Mouse (Mus musculus) testis, adult 2 months (tissue): ENCODE data around the gene Prss43. TPM values are rescaled to one million over a fixed set of nuclear protein-coding genes. Genes with fewer than 3 reads are reported as not detected.
"Not testable (repeated sequence)": the region's sequence is repeated elsewhere in the genome, so short reads cannot be mapped to it uniquely, and the experiment has no call there.

Source experiments
- H3K27ac ChIP-seq: fragments of 200-500 bp; 2 replicates; pipeline ENCODE4 v1.5.1; 2012; ENCODE audit warnings: low read depth, low read length; ENCODE audit not compliant: control insufficient read depth, insufficient read depth
- H3K27me3 ChIP-seq: fragments of 200-500 bp; 2 replicates; pipeline ENCODE4 v1.6.1; 2012; ENCODE audit warnings: mild to moderate bottlenecking, low read length, moderate library complexity; ENCODE audit not compliant: control insufficient read depth, insufficient read depth
- H3K36me3 ChIP-seq: fragments of 200-500 bp; 2 replicates; pipeline ENCODE4 v1.6.1; 2012; ENCODE audit warnings: mild to moderate bottlenecking, low read length; ENCODE audit not compliant: control insufficient read depth, insufficient read depth
- H3K4me1 ChIP-seq: fragments of 200-500 bp; 2 replicates; pipeline ENCODE4 v1.6.1; 2012; ENCODE audit warnings: low read length; ENCODE audit not compliant: control insufficient read depth, insufficient read depth
- H3K4me3 ChIP-seq: fragments of 200-500 bp; 2 replicates; pipeline ENCODE4 v1.5.1; 2012; ENCODE audit warnings: low read depth, mild to moderate bottlenecking, low read length, moderate library complexity, mixed read lengths; ENCODE audit not compliant: control insufficient read depth
- CTCF ChIP-seq: fragments of 200-500 bp; IDR thresholded peaks from 2 replicates; pipeline ENCODE4 v1.5.1; 2012; ENCODE audit warnings: low read depth, mild to moderate bottlenecking, inconsistent platforms, low read length, moderate library complexity; ENCODE audit not compliant: control insufficient read depth, insufficient read depth, insufficient replicate concordance
- POLR2A ChIP-seq: fragments of 200-500 bp; IDR thresholded peaks from 2 replicates; pipeline ENCODE4 v1.6.1; 2012; ENCODE audit warnings: low read depth, mild to moderate bottlenecking, inconsistent platforms, low read length, moderate library complexity; ENCODE audit not compliant: control insufficient read depth
- polyA plus RNA-seq: library from polyadenylated mRNA; depleted of rRNA; stranded (reverse); fragments of >200 nt; gene quantifications from 2 replicates; pipeline ENCODE4 v1.2.3, GENCODE M21; 2012

Prss43 gene
- polyA plus RNA-seq, 1 experiment: 30.5 TPM

GRCm38 (mm10) chr9:110813789-110814188 is 12.7 kb upstream of the Prss43 start, which contains the start of gene Prss44:
Prss44 (plus strand) TSS chr9:110813994.
- H3K27ac ChIP-seq: peak within 1 kb of the TSS; percentile 95
- peak; percentile 74; the same call in 1 of the 2 replicates for TF ChIP-seq POLR2A
- no peak for TF ChIP-seq CTCF
- H3K4me1 ChIP-seq: peaks cover 6% of the 10 kb centered on the region; the same call in 1 of the 2 replicates
- no peaks in the 10 kb centered on the region; the same call in 1 of the 2 replicates for H3K27me3 ChIP-seq
- H3K4me3 ChIP-seq: peak within 1 kb of the TSS; percentile 95
- H3K36me3 ChIP-seq: no peaks in the 10 kb centered on the region

- H3K27ac ChIP-seq, H3K36me3 ChIP-seq, H3K4me1 ChIP-seq, H3K27me3 ChIP-seq, H3K4me3 ChIP-seq: not testable (repeated sequence)
Observed at GRCm38 (mm10) chr9:110820546-110820945, 5.9 kb upstream of the Prss43 start.

GRCm38 (mm10) chr9:110821436-110821835 is 5.1 kb upstream of the Prss43 start:
- Histone ChIP-seq H3K4me3 (no peak overlapping the region), H3K27me3 (no peaks in the 10 kb centered on the region), H3K27ac (no peak overlapping the region), H3K4me1 (peaks cover under 1% of the 10 kb centered on the region), H3K36me3 (no peaks in the 10 kb centered on the region)
- TF ChIP-seq POLR2A (no peak), CTCF (no peak)

GRCm38 (mm10) chr9:110825426-110825825 is 1.1 kb upstream of the Prss43 start:
- no peak for TF ChIP-seq POLR2A
- no peak for TF ChIP-seq CTCF
- H3K4me1 ChIP-seq: peaks cover 17% of the 10 kb centered on the region

GRCm38 (mm10) chr9:110825832-110826231 is 658 bp upstream of the Prss43 start:
- Histone ChIP-seq H3K36me3 (no peaks in the 10 kb centered on the region), H3K4me1 (peaks cover 17% of the 10 kb centered on the region), H3K4me3 (no peak overlapping the region), H3K27ac (no peak overlapping the region), H3K27me3 (no peaks in the 10 kb centered on the region)
- no peak for TF ChIP-seq POLR2A
- TF ChIP-seq CTCF: no peak

More at GRCm38 (mm10) chr9:110825426-110825825, 1.1 kb upstream of the Prss43 start:
- Histone ChIP-seq H3K36me3 (no peaks in the 10 kb centered on the region), H3K27ac (no peak overlapping the region), H3K27me3 (no peaks in the 10 kb centered on the region), H3K4me3 (no peak overlapping the region)

GRCm38 (mm10) chr9:110833021-110833420 is 6.5 kb downstream of the Prss43 start:
- no peaks in the 10 kb centered on the region; the same call in 1 of the 2 replicates for H3K36me3 ChIP-seq
- peaks cover 18% of the 10 kb centered on the region for H3K4me1 ChIP-seq
- no peaks in the 10 kb centered on the region for H3K27me3 ChIP-seq
- H3K27ac ChIP-seq: no peak overlapping the region
- TF ChIP-seq CTCF: no peak
- no peak for TF ChIP-seq POLR2A
- no peak overlapping the region for H3K4me3 ChIP-seq

GRCm38 (mm10) chr9:110834411-110834810 is 7.9 kb downstream of the Prss43 start, which contains the start of gene Prss45:
Prss45 (plus strand) TSS chr9:110834588.
- Histone ChIP-seq H3K36me3 (no peaks in the 10 kb centered on the region; the same call in 1 of the 2 replicates), H3K4me1 (peaks cover 13% of the 10 kb centered on the region), H3K27me3 (no peaks in the 10 kb centered on the region), H3K27ac (peak within 1 kb of the TSS; percentile 15), H3K4me3 (peak within 1 kb of the TSS; percentile 79)
- TF ChIP-seq CTCF (no peak), POLR2A (peak; percentile 46; the same call in 1 of the 2 replicates)

GRCm38 (mm10) chr9:110834961-110835360 is 8.5 kb downstream of the Prss43 start:
- TF ChIP-seq CTCF (0 out of 2 replicates have a peak, but pooled peaks have one; percentile 2), POLR2A (no peak)
- H3K4me1 ChIP-seq: peaks cover 13% of the 10 kb centered on the region
- no peaks in the 10 kb centered on the region for H3K27me3 ChIP-seq
- H3K4me3 ChIP-seq: peak overlapping the region; percentile 79
- no peaks in the 10 kb centered on the region; the same call in 1 of the 2 replicates for H3K36me3 ChIP-seq
- peak overlapping the region; percentile 15 for H3K27ac ChIP-seq
